Mouse (Mus musculus) layer of hippocampus, adult 11-12 months (tissue): ENCODE measurements at regions not wholly inside any gene's neighbourhood (a gene's known extent, or its start where the extent isn't known, plus 50 kb on each side); places are given as distances from the start of the nearest gene placed in this dataset.

Experiments
- DNase-seq: peaks from one replicate; pipeline ENCODE4 v3.0.0; 2022; ENCODE audit warnings: low spot score

DNA sequence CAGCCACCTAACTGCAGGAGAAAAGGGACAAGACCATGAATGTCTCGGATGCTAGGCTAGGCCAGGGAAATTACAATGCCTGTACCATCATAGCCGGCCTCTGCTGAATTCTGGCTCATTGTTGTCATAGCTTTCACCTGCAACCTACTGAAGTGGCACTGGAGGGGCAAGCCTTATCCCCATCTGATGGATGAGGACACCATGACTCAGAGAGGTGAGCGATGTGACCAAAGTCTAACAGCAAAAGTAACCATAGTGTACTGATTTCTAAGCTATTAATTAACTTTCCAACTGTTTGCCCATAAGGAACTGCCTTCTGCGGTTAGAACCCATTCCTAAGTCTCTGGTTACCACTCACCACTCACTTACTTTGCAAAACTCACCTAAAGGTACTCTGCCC is 536.6 kb upstream of the Klf4 start:
- no peak for DNase-seq

DNA sequence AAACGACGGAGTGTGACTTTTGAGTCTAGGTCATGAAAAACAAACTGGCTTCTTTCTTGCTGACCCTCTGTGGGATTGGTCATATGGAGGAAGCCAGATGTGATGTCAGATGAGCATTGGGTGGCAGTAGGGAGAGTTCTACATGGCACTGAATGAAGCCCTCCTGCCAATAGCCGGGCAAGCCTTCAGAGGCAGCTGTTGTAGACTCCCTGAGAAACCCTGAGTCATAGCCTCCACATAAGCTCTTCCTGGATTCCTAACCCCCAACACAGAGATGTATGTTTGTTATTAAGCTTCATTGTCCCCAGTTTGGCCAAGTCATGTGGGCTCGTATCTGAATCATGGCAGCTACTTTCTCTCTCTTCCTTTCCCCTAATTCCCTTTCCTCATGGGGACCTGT is 532.4 kb upstream of the Klf4 start:
- no peak for DNase-seq

DNA sequence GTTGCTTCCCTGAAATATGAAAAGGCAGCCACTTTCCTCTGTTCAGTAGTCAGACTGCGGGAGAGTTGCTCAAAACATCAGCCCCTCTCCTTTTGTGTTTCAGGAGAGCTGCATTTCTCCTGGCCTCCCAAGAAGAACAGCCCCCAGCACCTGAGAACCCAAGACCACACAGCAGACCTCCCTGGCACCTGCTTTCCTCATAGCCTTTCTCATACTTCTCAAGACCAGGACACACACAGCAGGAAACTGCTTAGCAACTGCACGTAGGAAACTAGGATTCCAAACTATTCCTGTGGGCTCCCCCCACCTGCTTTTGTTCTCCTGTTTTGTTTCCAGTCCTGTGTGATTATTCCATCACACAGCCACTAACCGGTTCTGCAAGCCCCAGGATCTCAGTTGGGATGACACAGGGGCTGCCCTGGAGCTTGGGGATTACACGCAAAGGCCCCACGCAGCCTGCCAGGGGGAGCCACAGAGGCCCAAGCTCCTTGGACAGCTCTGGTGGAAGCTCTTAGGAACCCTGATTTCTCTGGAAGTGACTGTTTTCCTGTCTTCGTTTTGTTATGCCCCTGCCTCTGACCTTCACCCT is 519.6 kb upstream of the Klf4 start:
- DNase-seq: no peak

DNA sequence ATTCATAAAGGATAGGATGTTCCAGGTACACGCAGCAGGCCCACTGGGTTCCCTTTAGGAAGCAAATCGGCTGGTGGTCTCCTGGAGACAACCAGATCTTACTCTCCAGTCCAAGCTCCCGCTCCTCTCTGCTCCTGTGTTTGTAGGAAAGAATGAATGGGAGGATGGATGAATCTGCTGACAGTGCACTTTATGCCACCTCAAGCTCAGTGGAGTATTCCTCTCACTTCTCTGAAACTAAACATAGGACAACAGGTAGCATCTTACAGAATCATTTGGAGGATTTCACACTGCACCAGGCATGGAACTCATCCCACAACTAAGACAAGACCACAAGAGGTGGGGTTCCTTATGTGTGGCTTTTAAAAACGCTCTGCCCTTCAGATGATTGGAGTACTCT is 507.1 kb upstream of the Klf4 start:
- no peak for DNase-seq

DNA sequence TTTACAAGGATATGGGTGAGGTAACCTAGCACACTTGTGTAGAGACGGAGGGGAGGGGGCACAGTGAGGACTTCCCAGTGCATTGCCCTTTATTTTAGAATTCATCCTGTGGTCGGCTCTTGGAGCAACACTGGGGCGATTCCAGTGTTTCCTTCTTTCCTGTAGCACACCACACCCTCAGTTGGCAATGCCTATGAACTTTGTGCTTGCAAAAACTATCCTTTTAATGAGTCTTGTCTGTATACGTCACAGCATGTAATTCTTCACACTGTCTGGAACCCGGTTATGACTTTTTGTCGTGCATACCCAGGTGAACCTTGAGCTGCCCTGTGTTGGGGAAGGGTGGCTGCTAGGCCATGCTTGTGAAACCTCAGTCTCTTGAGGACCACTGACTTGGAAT is 504.1 kb upstream of the Klf4 start:
- DNase-seq: no peak

DNA sequence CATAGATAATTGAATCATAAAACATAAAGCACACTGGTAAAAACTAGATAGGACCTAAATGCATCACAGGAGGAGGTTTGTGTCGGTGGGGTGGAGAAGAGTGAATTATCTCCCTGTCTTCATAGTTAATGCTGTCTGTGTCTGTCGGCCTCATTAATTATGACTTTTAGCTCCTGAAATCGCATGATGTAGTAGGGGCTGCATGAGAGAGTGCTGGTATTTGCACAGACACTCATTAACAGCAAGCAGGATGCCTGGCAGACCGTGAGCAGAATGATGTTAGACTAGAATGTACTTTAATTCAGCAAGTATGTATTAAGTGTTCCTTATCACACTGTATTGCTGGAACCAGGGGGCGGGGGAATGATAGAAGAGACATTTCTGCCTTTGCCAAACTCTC is 503.3 kb upstream of the Klf4 start:
- no peak for DNase-seq

DNA sequence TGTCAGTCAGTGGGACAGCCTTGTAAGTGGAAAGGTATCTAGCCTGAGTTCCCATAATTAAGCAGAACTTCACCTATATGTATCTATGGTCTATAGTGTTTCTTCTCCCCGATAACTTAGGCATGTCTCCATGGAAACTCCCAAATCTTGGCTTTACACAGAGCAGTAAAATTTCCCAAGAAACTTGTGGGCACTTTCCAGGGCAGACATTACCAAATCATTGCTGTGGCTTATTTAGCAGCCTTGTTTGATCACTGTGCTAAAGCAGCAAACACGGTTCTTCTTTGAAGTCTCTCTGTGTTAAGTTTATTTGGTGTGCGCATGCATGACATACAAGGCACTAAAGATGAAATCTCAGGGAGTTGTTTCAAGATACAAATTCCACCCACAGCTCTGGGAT is 496.2 kb upstream of the Klf4 start:
- DNase-seq: no peak

DNA sequence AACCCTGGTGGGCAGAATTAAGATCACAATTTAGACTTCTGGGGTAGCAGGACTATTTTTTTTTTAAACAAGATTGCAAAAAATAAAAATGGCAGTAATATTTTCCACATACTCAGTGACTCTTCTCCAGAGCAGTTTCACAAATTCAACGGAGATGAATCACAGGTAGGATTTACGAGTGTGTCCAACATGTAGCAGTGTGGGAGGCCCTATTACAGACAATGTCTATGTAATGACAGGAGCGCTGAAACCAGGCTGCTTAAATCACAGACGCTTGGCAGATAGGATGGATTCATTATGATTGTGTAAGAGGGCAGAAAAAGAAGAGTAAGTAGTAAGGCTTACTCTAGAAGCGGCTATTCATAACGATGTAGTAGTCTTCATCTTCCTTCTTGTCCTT is 495.0 kb upstream of the Klf4 start:
- no peak for DNase-seq

DNA sequence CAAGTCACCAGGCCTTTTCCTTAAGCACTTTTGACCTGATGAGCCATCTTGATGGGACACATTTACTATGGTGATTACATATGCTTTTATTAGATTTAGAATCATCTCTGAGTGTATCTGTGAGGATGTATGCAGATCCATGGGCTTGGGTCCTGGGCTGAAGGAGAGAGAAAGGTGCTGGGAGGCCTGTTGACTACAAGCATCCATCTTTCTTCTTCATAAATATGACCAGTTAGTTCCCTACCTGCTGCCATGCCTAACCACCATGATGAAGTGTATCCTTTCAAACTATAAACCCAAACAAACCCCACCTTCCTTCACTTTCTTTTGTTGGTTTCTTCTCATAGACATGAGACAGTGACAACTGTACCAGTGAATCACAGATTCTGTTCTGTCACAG is 492.2 kb upstream of the Klf4 start:
- no peak for DNase-seq

DNA sequence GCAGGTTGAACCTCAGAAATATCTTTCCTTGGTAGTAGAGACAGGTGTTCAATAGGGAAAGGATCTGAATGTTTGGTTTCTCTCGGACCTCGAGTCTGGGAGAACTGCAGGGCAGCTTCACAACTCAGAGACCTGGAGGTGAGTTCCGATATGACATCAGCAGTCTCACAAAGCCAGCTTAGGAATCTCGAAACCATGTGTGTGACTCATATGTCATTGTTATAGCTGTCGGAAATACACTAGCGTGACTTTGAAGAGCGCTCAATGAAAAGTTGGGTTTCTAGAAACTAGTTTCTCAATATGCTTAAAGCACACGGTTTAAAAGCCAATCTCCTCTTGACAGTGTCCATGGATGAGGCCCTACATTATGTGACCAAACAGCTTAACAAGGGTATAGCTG is 485.9 kb upstream of the Klf4 start:
- no peak for DNase-seq

DNA sequence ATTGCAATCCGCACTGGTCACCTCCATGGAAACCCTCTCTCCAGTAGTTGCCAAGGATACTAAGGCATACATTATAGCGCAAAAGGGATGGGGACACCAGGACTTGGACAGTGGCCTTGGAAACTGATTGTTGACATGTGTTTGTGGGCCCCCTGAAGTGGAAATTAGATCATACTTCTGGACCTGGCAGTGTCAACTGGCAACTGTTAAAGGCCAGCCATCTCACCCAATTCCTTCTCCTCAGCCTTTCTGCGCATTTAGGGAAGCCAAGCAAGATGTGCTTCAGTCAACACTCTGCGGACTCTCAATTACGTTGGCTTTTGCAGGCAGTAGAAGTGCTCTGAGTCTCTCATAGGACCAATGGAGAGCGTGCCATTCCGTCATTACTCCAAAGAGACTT is 483.2 kb upstream of the Klf4 start:
- DNase-seq: no peak

DNA sequence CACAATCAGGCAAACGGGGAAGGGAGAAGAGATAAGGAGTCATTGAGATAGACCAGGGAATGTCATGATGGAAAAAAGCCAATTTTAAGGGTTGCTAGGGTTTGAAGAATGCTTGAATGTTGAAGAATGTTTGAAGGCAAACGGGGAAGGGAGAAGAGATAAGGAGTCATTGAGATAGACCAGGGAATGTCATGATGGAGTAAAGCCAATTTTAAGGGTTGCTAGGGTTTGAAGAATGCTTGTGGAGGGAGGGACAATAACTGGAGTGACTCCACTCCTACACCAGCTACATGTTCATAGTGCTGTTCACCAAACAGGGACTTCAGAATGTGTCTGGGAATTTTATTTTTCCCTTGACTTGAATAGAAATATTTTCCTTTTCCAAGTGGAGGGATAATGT is 476.0 kb upstream of the Klf4 start:
- no peak for DNase-seq

DNA sequence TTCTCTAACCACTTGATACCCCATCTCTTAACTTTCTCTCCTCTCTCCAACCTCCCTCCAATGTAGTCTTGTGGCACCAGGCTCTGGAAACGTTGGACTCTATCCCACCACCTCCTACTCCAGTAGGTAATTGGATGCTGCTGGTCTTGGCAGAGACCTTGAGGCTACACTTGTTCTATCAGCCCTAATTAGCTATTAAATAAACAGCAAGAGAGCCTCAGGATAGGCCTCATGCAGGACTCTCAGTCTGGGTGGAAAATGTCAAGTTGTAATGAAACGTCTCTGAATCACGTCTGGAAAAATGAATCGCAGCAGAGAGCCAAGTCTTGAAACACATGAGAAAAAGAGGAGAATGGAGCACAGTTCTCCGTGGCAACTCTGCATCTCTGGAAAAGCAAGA is 472.0 kb upstream of the Klf4 start:
- DNase-seq: no peak

DNA sequence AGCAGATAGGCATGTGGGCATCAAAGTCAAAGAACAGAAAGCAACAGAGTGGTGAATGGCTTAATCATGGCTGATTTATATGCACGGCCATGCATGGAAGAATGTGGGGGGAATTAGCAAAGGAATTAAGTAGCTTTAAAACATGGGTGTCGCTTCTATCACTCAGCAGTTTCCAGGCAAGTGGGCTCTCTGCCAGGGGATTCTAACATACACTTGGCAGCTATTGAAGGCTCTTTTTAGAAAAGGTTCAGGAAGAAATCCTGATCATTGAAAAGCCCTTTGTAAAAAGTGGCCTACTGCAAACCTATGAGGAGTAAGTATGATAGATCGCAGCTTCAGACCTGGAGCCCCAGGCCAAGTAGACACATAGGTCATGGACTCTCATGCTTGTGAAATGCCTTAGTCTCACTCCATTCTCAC is 469.1 kb upstream of the Klf4 start:
- DNase-seq: peak; percentile 17

DNA sequence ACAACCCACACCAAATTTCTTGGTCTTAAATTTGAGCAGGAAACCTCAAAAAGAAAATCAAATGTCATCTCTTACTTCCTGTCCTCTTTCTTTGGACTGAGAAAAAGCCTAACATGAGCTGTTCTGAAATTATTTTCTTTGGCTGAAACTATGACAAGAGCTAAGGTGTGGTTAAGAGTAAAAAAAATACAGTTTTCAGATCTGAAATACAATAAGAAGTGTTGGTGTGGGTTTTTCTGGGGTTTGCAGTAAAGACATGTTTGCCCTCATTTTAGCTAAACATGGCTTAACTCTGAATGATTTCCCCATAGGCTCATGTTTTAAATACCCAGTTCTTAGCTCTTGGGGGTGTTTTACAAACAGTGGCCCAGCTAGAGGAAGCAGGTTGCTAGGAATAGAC is 451.8 kb upstream of the Klf4 start:
- no peak for DNase-seq

DNA sequence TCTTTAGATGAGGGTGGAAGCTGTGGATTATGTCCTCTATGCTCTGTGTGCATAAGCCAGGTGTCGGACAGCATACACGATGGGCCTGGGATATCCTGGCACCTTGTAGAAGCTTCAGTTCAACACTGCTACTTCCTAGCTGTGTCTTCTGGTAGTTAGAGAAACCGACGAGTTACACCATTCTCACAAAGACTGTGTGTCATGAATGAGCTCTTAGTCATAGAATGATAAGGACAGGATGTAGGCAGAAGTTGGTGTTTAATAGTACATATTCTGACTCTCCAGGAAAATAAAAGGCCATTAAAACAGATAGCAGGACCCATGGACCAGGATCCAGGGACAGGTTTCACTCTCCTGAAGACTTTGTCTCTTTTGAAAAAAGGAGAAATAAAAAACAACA is 446.3 kb upstream of the Klf4 start:
- no peak for DNase-seq

DNA sequence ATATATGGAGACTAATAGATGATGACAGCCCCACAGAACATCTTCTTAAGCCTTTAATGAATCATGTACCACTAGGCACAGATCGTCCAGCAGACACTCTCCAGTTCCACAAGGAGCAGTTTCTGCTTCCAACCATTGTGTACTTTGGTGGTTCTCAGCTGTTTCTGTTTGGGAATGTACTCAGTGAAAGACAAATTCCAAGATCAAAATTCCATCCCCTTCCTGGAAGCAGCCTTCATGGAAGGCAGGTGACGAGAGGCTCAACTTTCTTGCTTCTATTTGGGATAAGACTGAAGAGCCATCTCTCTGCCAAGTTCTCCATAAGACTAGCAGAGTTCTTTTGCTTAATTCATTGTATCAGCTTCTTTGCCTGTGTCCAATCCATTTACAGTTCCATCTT is 444.0 kb upstream of the Klf4 start:
- DNase-seq: no peak

DNA sequence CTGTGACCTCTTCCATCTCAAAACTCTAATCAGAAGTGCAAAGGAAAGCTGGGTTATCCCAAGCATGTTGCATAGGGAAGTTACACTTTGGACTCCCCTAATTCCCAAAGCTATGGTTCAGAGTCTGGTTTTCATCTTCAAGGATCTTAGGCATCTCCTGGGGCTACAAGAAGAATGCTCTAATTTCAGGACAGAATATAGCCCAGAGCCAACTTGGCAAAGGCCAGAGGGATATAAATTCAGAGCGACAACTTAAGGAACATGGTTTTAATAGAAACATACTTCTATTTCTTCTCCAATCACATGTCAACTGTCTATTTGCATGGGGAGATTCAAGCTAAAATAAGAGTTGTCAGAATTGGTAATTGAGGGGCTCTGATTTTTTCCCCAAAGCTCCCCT is 441.4 kb upstream of the Klf4 start:
- DNase-seq: no peak

DNA sequence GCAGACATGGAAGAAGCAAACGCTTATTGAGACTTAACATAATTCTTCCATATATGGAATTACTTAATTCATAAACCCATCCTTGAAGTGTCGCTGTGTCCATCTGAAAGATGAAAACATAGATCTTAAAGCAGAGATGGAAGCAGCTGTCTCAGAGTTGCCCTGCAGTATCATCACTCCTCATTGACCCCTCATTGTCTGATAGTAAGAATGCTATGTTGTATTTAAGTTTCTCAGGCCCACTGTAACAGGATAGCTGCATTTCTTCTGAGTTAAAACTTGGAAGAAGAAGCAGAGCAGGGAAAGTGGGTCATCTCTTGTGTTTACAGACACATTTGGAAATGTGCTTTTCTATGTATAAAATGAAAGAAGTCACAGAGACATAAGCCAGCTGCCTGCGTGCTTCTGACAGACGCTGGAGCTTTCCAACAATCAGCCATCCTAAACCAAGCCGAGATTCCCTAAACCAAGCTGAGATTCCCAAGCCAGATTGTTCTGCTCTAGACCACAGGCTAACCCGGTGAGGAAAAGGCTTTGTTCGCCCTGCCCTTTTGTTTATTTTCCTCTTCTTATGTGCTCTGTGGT is 440.1 kb upstream of the Klf4 start:
- no peak for DNase-seq

DNA sequence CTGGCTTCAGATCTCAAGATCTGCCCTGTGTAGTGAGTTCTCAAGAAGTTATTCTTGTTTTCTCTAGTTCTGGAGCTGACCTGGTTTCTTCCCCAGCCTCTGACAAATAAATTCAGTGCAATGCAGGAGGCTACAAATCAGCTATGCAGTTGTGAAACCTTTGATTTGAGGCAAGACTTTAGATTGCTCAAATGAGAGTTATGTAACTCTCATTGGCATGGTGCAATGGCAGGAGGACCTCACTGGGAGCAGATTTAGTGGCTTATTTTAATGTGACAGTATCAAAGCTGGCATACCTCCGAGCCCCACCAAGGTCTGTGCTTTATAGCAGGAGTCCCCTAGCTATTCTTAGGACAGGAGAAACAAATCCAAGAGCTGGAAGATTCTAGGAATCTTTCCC is 427.8 kb upstream of the Klf4 start:
- DNase-seq: no peak

DNA sequence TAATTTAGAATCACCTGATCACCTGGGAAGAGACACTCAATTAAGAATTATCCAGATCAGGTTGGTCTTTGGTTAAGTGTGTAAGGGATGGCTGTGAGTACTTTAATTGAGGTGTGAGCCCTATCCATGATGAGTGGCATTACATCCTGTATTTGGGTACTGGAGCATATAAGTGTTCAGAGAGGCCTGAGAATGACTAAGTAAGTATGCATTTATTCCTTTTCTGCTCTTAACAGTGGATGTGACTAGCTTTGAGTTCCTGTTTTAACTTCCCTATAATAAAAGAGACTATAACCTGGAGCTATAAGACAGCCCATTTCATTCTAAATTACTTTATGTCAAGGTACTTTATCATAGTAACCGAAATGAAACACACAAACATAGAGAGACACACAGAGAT is 421.4 kb upstream of the Klf4 start:
- DNase-seq: no peak

DNA sequence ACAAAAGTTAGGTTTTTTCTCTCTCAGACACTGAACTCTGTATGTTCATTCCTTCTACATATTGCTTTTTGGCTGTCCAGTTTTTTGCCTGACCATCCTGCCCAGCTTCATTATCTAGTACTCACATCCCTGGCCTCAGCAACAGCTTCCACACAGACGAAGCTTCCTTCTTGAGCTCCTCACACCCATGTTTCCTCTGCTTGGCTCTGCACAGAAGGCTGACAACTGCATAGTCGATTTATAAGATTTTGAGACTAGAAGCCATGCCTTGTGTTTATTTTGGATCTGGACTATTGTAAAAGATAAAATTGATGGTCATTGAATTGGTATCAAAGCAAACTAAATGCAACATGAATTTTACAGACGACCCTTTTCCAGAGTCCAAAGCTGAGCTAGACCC is 420.0 kb upstream of the Klf4 start:
- DNase-seq: no peak

DNA sequence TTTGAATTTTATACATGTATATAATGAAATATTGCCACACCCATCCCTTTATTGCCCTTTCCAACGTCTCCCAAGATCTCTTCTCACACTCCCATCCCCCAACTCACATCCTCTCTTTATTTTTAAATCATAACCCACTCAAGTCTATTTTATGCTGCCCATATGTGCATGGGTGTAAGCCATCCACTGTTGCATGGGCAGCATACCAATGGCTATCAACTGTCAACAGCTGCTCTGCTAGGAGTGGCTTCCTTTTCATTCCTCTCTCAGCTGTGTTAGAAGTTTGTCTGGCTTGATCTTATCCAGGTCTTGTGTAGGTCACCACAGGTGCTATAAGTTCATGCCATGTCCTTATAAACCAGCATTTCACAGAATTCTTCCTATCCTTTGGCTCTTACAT is 409.2 kb upstream of the Klf4 start:
- no peak for DNase-seq

DNA sequence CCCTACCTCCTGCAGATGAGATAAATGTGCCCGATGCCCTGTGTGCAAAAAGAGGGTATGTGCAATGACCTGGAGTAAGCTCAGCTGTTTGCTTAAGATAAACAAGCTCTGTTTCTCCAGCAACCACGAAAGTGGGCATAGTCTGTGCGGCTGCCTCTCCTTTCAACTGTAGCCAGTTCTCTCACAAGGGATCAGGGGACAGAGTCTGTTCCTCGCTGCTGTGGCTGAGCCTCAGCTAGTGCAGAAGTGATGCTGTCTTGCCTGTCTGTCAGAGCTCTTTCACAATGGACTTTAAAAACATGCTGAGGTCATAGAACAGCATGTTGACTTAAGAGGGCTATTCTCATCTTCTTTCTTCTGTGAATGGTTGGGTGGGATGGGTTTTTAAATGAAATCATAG is 406.1 kb upstream of the Klf4 start:
- DNase-seq: no peak

DNA sequence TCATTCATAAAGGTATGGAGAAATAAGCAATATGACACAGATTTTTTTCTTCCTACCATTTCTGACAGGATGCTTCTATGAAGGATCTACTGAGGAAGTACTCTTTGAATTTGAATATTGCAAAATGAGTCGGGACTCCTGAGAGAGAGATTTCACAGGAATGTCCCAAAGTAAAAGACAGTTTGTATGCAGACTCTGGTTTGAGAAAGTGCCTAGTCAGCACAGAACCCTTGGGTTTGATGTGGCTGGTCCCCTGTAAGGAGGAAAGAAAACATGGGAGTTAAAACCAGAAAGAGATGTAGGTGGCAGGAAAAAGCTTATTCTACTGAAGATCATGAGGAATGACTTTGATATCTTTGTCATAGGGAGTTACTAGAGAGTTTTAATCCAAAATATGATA is 405.6 kb upstream of the Klf4 start:
- no peak for DNase-seq
